Mouse (Mus musculus): ENCODE data around the gene Ppan. TPM values are rescaled to one million over a fixed set of nuclear protein-coding genes. Genes with fewer than 3 reads are reported as not detected.

The Ppan gene
- total RNA-seq, 2 experiments from 2014 or later = 7.9 to 8.6 TPM

DNA sequence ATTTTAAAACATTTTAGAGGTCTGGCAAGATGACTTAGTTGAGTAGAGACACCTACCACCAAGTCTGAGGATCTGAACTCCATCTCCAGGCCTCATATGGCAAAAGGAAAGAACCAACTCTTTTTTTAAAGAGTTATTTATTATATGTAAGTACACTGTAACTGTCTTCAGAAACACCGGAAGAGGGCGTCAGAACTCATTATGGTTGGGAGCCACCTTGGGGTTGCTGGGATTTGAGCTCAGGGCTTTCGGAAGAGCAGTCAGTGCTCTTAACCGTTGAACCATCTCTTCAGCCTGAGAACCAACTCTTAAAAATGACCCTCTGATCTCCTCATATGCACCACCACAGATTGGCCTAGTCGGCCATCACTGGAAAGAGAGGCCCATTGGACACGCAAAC lies 784 bp upstream of the Ppan start:
- H3K4me3 ChIP-seq = peak overlapping the region; percentile 93
- intact Hi-C loops (cut with DNase I) = loop anchor here (5.0 kb wide), 1 partner anchor 115 kb away; the partner anchor contains the start of gene Mrpl4
- TF ChIP-seq CTCF (IDR thresholded peaks at IDR 0.05) = no peak
- DNase-seq = no peak
- peak overlapping the region; percentile 99 for H3K27ac ChIP-seq

DNA sequence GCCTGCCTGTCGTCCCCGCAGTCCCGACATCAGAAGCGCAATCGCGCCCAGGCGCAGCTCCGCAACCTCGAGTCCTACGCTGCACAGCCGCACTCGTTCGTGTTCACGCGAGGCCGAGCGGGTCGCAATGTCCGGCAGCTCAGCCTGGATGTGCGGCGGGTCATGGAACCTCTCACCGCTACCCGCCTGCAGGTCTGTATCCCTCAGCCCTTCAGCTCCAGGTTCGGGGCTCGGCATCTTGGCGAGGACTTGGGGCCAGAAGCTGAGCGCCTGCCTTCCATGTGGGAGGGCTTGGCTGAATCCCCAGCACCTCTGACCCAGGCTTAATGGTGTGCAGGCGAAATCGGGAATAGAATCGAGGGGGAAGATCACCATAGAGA lies 401 bp downstream of the Ppan start:
- intact Hi-C loops (cut with DNase I) = loop anchor here (5.0 kb wide), 1 partner anchor 114 kb away; the partner anchor contains the start of gene Mrpl4
- DNase-seq = no peak
- TF ChIP-seq CTCF (IDR thresholded peaks at IDR 0.05) = no peak
- peak overlapping the region; percentile 99 for H3K27ac ChIP-seq
- peak overlapping the region; percentile 93 for H3K4me3 ChIP-seq

DNA sequence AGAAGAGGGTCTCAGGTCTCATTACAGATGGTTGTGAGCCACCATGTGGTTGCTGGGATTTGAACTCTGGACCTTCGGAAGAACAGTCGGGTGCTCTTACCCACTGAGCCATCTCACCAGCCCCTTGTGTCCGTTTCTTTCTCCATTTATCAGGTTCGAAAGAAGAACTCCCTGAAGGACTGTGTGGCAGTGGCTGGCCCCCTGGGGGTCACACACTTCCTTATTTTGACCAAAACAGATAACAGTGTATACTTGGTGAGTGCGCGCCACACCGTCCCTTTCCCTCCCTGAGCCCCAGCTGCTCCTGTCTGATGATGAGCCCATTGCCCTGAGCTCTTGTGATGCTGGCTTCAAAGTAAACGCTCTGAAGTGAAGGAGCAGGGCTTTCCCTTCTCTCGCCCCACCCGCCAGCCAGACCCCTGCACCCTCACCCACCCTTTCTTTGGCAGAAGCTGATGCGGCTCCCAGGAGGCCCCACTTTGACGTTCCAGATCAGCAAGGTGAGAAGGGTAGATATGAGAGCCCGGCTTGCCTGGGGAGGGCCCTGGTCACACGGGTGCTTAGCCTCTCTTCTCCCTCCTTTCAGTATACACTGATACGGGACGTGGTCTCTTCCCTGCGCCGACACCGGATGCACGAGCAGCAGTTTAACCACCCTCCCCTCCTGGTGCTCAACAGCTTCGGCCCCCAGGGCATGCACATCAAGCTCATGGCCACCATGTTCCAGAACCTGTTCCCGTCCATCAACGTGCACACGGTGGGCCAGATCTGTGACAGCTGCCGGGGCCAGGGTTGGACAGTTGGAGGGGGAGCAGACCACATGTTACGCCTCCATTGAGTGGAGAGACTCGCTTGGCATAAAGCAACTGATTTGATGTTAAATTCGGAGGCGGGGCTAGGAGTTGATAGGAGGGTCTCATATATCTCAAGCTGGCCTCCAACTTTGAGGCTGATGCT lies 1.5 kb downstream of the Ppan start:
- Histone ChIP-seq H3K4me3 (peak overlapping the region; percentile 40), H3K27ac (no peak overlapping the region)
- TF ChIP-seq CTCF (IDR thresholded peaks at IDR 0.05) = no peak
- no peak for DNase-seq
- intact Hi-C loops (cut with DNase I) = loop anchor here (5.0 kb wide), 1 partner anchor 113 kb away; the partner anchor contains the start of gene Mrpl4

DNA sequence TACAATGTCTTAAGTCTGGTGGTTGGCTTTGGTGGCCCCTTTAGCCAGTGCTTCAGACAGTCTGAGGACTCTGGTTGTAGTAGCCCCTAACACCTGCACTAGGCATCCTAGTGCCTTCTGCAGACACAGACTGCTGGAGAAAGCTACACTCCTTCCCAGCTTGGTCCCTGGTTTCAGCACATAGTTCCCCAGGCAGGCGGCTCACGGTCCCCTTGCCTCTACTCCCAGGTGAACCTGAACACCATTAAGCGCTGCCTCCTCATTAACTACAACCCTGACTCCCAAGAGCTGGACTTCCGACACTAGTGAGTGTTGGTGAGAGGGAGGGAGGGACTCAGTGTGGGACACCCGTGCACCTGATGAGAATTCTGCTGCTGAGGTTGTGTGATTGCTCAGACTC lies 2.4 kb downstream of the Ppan start:
- intact Hi-C loops (cut with DNase I) = no loop called here
- no peak for DNase-seq
- H3K4me3 ChIP-seq = no peak overlapping the region
- H3K27ac ChIP-seq = no peak overlapping the region
- TF ChIP-seq CTCF (IDR thresholded peaks at IDR 0.05) = no peak

DNA sequence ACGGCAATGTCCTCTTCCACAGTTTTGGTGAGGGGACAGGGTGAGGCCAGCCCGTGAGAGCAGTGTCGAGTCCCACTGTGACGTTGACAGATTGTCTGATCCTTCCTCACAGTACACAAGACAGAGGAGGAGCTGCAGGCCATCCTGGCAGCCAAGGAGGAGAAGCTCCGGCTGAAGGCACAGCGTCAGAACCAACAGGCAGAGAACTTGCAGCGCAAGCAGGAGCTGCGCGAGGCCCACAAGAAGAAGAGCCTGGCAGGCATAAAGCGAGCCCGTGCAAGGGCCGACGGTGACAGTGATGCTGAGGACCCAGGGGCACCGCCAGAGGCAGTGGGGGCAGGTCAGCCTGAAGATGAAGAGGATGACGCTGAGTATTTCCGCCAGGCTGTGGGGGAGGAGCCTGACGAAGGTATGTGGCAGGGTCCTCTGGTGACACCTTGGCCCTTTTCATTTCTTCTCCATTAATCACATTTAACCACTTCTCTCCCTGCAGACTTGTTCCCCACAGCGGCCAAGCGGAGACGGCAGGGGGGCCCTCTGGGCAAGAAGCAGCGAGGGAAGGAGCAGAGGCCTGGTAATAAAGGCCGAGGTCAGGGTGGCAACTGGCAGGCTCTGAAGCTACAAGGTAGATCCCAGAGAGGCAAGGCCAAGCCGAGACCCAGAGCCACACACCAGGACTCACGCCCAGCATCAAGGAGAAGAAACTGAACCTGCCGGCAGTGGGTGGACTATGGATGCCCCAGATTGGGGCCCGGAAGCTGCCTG lies 3.5 kb downstream of the Ppan start:
- intact Hi-C loops (cut with DNase I) = no loop called here
- DNase-seq = no peak
- no peak for TF ChIP-seq CTCF (IDR thresholded peaks at IDR 0.05)
- H3K4me3 ChIP-seq = no peak overlapping the region
- H3K27ac ChIP-seq = no peak overlapping the region

DNA sequence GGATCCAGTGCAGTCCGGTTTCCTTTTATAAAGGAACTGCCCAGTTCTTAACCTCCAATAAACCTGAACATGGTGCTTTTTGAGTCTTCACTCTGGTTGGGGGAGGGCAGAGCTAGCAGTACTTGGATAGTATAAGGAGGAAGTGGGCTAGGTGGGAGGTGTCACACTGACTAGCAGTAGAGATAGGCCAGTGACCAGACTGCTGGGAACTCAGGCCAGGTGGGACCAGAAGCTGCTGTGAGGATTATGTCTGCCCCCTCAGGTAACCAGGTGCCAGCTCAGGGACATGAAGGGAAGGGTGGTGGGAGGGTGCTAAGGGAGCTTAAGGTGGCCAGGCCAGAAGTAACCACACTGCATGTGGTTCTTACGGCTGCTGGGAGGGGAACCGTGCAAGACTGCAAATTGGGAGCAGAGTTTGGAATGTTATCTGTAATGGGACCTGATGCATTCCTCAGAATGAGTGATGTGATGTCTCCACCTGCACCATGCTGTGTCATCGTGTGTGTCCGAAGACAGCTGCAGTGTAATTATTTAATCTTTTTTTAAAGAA lies 4.2 kb downstream of the Ppan start:
- TF ChIP-seq CTCF (IDR thresholded peaks at IDR 0.05) = no peak
- Histone ChIP-seq H3K27ac (no peak overlapping the region), H3K4me3 (no peak overlapping the region)
- intact Hi-C loops (cut with DNase I) = no loop called here
- no peak for DNase-seq

DNA sequence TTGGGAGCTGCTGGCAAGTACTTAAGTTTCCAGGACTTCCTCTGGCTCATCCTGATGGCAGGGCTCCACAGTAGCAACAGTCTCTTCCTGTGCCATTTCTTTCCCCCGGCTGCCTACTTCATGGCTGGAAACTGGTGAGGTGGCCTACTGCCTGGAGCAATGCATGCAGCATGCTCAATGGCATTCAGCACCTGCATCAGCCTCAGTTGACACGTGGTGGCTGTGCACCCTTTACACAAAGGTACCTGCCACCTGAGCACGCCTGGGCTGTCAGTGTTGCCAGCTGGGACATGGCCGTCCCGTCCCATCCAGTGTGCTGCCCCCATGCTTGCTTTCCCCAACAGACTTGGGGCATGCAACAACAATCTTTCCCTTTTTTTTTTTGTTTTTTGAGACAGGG lies 5.1 kb downstream of the Ppan start:
- TF ChIP-seq CTCF (IDR thresholded peaks at IDR 0.05) = no peak
- Histone ChIP-seq H3K4me3 (no peak overlapping the region), H3K27ac (no peak overlapping the region)
- intact Hi-C loops (cut with DNase I) = no loop called here
- DNase-seq = no peak

DNA sequence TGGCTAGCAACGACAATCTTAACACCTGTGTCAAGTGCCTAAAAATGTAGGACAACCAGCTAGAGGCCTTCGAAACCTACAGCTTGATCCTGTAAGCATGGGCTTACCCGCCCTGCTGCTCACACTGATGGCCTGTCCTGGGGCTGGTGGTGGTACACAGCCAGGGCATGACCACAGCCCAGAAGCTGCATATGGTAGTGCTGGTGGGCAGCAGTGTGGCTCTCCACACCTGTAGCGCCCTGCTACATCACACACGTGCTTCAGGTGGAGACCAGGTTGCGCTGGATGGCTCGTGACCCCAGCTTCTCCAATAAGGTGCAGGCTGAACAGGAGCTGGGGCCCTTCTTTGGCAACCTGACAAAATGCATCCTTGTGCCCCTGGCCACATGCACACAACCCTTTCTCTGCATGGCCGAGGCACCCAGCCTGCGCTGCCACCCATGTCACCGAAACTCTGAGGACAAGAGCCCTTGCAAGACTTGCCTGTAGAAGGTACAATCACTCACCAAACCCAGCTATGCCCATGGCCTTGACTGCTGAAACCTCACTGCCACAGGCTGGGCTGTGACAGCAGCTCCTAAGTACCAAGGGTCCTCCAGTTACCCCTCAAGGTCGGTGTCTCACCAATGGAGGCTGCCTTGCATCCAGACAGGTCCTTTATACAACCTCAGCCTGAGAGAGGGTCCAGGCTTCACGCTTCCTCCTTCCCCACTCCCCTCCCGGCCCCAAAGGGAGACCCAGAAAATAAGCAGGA lies 5.8 kb downstream of the Ppan start:
- intact Hi-C loops (cut with DNase I) = no loop called here
- no peak for TF ChIP-seq CTCF (IDR thresholded peaks at IDR 0.05)
- H3K27ac ChIP-seq = no peak overlapping the region

DNA sequence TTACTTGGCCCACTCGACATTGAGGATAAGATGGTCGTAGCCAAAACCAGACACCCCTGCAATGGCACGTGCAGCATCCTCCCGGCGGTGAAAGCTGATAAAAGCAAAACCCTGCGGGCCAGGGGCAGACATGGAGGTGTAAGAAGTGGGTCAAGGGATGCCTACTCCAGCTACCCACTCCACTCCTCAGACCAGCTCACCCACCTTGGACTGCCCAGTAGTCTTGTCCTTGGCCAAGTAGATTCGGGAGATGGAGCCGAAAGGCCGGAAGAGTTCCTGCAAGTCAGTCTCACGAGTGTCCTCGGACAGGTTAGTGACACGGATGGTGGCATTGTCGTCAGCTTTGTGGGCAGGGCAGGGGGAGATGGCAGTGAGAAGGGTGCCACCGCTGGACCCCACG lies 6.7 kb downstream of the Ppan start:
- H3K4me3 ChIP-seq = no peak overlapping the region
- no peak for DNase-seq
- H3K27ac ChIP-seq = no peak overlapping the region
- TF ChIP-seq CTCF (IDR thresholded peaks at IDR 0.05) = no peak
- intact Hi-C loops (cut with DNase I) = loop anchor here (5.0 kb wide), 1 partner anchor 178 kb away; the partner anchor contains the start of genes Fdx1l and Gm49373

More for the DNA sequence above, 5.8 kb downstream of the Ppan start:
- H3K4me3 ChIP-seq = no peak overlapping the region
- no peak for DNase-seq

DNA sequence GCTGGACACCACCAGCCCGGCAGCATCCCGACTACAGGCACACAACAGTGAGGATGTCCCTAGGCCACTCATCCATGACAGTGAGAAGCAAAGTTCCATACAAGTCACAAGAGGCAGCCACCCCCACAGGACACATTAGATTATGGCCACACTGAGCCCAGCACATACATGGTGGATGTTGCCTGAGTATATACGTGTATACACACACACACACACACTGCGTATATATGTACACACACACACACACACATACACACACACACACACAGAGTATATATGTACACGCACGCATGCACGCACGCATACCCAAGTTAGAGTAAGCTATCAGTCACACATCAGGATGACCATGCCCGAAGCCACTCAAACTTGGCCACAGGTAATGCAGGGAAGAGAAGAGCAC lies 7.4 kb downstream of the Ppan start:
- H3K27ac ChIP-seq = no peak overlapping the region
- intact Hi-C loops (cut with DNase I) = loop anchor here (5.0 kb wide), 1 partner anchor 177 kb away; the partner anchor contains the start of genes Fdx1l and Gm49373
- no peak for TF ChIP-seq CTCF (IDR thresholded peaks at IDR 0.05)
- no peak overlapping the region for H3K4me3 ChIP-seq
- DNase-seq = no peak

DNA sequence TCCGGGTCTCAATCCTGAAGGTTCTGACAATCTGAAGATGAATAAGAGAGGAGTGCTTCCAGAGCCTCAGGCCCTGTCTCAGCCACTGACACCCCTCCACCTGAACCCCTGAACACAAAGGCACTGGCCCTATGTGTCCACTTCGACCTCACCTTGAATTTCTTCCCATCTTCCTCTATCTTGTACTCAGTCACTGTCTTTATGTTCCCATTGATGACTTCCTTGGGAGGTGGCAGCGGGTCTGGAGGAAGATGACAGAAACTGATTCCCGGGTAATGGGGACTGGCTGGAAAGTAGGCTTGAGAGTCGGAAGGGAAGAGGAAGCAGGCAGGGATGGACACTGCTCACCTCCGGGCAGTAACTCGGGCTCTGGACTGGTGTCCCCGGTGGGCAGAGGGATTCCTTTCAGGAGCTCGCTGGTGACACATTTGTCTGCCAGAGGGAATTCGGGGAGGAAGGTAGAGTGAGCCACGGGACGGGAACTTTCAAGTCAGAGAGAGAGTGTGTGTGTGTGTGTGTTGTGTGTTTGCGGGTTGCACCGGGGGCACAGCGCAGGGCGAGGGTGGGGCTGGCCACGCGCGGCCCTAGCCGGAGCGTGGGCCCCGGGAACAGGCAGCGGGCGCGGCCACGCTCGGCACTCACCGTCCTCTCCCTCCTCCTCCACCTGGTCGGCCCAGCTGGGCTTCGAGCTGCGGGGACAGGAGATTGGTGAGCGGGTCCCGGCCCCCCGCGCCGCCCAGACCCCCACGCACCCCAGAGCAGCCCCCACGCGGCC lies 9.9 kb downstream of the Ppan start:
- Histone ChIP-seq H3K27ac (peak overlapping the region; percentile 92), H3K4me3 (peak overlapping the region; percentile 98)
- no peak for DNase-seq
- intact Hi-C loops (cut with DNase I) = loop anchor here (5.0 kb wide), 1 partner anchor 174 kb away; the partner anchor contains the start of genes Fdx1l and Gm49373
- no peak for TF ChIP-seq CTCF (IDR thresholded peaks at IDR 0.05)

Data from gastrocnemius, adult 2 months (tissue).